Mouse (Mus musculus) gastrocnemius, adult 18-20 months (tissue): ENCODE data around the gene Gm525. TPM values are rescaled to one million over a fixed set of nuclear protein-coding genes. Genes with fewer than 3 reads are reported as not detected.
"Not testable (repeated sequence)": the region's sequence is repeated elsewhere in the genome, so short reads cannot be mapped to it uniquely, and the experiment has no call there.

Experiments
- DNase-seq: peaks from one replicate; pipeline ENCODE4 v3.0.0; 2021; ENCODE audit warnings: low spot score
- long read RNA-seq, 2 experiments: library from polyadenylated mRNA; stranded (forward); transcript quantifications; one replicate each; pipeline ENCODE4 v2.0.0; 2021
- total RNA-seq, 2 experiments: library from RNA; stranded (reverse); gene quantifications; 2 replicates each; pipeline ENCODE4 v1.2.3; 2021

Gm525 gene
- not detected for total RNA-seq
- long read RNA-seq, experiment 1, result 0 reads
- long read RNA-seq, experiment 2, partial matches to known transcripts, result 0 of 1 reads
- long read RNA-seq, experiment 2, other reads (novel, unspliced or antisense), result 0 of 1 reads

DNA sequence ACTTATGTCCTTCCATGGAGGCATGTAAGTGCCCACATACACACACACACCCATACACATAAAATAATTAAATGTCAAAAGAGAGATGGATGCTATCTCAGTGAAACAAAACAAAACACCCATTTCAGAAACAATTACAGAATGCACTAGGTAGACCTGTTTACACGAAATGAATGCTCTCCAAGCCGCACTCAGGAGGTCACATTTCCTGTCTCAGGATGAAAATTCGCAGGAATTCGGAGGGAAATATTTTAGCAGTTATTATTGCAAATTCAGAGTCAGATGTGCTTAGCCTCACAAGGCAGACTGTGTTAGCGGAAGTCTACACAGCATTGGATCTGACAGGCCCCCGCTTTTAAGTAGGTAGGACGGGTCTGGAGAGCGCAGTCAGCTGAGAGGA is at the start of gene Gm525:
Gm525 (plus strand) TSS at position 301 of the 400 bp plus-strand sequence.
- no peak for DNase-seq

DNA sequence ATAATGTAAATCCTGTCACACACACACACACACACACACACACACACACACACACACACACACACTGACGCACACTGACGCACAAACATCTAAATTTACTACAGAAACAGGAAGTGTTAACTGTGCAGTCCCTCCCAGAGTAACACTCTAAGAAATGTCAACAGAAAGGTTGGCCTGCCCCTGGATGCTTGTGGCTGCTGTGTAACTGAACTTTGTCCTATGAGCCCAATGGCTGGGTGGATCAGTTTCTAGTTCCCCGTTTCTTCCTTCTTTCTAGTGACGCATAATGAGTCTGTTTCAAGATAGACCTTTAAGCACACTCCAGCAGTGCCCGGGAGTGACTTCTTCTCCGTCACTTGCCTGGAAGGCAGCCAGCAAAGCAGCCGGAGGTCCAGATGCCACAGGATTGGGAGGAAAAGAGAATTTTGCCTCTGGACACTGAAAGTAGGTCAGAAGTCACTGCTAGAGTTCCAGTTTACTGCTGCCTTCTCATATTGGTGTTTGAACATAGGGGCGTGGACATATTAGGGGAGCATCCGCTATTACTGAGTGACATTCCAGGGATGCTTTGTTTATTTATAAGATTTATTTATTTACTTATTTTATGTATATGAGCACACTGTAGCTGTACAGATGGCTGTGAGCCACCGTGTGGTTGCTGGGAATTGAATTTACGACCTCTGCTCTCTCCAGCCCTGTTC is 49.3 kb upstream of the Gm525 start:
- DNase-seq, result peak; percentile 76

DNA sequence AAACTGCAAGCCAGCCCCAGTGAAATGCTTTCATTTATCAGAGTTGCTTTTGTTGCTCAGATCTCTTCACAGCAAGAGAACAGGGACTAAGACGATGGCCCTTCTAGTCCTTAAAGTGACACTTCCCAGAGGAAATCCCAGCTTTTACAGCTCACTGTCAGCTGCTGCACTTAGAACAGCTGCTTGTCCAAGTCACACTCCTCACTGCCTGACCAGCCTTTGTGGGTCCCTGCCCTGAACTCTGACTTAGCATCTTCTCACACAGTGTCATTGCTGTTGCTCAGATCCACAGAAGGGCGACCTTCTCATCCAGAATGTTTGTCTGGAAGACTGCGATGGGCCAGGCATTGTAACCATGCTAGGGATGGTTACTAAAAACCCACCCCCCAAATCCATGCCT is 48.0 kb upstream of the Gm525 start:
- no peak for DNase-seq

DNA sequence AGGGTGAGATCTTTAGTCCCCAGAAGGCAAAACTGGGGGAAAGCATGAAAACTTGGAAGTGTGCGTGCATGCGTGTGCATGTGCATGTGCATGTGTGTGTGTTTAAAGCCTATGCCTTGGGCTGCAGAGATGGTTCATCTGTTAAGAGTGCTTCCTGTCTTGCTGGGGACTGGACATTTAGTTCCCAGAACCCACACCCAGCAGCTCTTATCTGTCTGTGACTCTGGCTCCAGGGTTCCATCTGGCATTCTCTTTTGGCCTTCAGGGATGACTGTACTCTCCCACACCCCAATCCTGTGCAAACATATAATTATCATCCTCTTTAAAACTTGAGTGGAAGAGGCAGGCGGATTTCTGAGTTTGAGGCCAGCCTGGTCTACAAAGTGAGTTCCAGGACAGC is 47.5 kb upstream of the Gm525 start:
- DNase-seq, result no peak

DNA sequence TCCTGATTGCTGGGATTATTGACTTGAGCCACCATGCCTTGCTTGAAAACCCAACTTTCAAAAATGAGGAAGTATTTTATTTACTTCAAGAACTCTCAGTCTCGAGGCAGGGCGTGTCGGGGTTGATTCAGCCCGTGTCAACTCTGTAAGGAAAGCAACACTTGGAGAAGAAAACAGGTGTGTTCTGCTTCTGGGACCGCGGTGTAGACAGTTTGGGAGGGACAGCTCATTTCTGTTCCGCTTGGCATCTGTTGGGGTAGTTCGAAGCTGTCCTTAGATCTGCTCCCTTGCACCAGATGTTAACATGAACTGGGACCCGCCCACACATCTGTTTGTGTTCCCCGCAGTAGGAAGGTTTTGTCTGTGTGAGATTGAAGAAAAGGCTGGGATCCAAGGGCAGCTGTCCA is 45.7 kb upstream of the Gm525 start:
- peak; percentile 27 for DNase-seq

DNA sequence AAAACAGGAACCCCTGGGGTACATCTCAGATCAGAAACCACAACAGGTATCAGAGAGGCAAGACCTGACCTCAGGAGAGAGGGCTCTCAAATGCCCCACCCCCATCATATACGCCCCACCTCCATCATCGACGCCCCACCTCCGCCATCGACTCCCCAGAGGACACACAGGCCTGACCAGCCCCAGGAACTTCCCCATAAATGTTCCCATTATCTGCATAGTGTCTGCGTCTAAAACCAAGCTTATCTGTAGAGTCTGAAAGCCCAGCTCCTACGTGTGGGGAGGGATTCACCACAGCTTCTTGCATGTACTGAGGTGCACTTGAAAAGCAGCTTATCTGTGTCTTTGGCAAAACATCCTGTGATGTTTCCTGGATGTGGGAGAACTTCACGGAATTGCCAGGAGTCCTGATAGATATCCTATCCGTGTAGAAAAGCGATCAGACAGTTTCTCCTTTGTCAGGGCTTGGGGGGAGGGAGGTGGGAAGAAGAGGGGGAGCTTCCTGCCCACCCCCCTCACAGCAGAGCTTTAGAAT is 44.7 kb upstream of the Gm525 start:
- no peak for DNase-seq

DNA sequence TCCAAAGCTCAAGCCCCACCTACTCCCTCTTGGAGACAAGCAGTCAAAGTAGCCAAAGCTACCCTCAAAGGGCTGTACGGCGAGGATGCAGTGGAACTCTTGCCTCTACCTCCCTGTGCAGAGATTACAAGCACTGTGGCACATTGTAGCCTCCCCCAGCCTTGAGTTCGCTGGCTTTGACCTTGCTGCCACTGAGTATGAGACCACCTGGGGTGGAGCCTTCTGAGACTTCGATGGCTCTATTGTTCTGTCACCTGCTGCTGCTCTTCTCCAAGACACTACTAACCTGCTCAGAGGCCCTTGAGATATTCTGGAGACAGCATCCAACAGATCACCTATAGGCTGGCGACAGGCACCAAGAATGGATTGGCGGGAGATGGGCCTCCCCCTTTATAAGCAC is 43.1 kb upstream of the Gm525 start:
- no peak for DNase-seq

DNA sequence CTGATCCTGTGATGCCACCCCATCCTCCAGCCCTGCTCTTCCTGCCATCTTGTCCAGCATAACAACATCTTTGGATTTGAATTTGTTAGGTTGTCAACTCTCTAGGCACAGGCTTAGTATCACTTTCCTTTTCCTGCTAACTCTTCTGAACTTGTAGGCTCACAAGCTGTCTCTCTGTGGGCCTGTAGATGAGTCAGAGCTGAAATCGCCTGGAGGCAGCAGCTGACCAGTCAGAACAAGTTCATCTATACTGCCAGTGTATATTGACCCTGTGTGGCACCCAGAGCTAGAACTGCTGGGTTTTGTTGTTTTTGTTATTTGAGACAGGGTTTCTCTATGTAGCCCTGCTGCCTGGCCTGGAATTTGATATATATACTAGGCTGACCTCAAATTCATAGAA is 42.5 kb upstream of the Gm525 start:
- DNase-seq, result no peak

DNA sequence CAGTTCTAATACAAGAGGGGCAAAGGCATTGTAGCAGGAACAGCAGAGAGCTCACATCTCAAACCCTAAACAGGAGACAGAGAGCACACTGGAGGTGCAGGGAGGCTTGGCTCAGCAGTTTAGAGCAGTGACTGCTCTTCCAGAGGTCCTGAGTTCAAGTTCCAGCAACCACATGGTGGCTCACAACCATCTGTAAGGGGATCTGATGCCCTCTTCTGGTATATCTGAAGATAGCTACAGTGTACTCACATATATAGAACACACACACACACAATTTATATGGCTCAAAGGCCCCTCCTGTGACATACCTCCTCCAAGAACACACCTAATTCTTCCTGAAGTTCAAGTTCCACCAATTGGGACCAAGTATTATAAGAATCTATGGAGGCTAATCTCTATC is 39.0 kb upstream of the Gm525 start:
- DNase-seq, result no peak

DNA sequence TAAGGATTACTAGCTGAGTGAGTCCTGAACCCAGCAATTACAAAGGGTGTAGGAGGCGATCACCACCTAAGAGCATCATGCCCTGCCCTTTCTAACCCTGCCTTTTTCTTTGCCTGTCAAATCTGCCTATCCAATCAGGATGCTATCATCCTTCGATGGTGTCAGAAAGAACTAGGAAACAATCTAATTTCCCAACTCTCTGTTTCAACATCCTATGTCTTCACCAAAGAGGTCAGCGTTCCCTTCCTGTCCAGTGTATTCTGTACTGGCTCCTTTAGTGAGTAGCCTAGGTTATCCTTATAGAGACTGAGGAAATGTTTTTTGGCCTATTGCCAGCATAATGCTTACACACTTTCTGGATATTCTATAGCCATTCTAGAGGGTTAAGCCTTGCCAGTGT is 38.1 kb upstream of the Gm525 start:
- DNase-seq, result no peak

DNA sequence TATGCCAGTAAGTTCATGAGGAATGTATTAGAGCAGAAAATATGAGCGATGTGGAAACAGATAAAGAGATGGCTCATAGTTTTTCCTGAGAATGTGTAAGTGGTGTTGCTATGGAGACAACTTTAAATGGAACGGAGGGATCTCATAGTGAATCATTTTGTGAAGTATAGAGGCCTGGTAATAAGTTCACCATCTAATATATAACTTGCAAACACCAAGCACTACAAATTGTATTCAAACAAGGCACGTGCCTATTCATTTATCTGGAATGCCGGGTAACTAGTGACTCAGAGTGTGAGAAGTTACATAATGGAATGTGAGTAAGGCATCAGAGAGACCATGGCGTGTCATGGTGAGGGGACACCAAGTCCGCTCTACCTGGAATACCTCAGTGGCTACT is 35.1 kb upstream of the Gm525 start:
- DNase-seq, result no peak

DNA sequence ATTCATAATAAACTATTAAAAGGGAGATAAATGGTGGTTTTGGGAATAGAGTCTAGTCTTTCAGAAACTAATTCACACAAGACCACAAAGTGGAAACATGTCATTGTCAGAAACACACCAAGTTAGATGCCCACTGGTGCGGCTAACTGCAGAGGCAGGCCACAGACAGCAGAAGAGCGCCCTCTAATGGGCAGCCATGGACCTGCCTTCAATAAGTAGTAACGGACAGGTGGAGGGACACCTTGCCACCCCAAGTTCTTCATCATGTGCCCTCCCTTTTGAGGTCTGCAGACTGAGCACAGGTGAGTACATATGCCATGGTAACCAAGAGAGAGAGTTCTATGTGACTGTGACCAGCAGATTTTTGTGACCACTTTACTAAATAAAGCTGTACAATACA is 34.3 kb upstream of the Gm525 start:
- DNase-seq, result peak; percentile 53

DNA sequence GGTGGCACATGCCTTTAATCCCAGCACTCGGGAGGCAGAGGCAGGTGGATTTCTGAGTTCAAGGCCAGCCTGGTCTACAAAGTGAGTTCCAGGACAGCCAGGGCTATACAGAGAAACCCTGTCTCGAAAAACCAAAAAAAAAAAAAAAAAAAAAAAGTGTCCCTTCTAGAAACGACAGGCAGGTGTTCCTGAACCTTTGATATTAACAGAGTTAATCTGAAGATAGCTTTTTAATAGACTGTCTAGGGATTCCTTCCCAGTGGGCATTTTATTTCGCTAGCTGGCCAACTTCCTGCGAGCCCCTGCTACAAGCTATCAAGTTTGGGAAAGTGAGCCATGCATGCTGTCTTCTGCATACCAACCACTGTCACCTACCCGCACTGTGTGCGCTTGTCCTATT is 32.6 kb upstream of the Gm525 start:
- not testable (repeated sequence) for DNase-seq

DNA sequence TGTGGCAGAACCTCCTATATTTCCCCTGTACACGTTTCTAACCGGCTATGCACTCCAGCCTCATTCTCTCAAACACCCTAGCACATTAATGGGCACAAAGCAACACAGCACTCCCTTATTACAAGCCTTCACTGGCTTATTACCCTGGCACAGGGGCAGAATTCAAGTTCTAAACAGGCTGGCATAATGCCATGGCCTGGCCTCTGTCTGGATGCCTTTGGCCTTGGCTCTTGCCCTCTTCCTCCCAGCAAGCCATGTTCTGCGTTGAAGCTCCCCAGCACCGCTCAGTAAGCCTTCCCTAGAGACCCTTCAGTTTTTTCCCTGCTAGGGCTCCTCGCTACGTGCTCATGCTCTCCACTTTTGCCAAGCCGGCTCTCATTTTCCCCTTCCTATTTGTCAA is 30.6 kb upstream of the Gm525 start:
- no peak for DNase-seq

DNA sequence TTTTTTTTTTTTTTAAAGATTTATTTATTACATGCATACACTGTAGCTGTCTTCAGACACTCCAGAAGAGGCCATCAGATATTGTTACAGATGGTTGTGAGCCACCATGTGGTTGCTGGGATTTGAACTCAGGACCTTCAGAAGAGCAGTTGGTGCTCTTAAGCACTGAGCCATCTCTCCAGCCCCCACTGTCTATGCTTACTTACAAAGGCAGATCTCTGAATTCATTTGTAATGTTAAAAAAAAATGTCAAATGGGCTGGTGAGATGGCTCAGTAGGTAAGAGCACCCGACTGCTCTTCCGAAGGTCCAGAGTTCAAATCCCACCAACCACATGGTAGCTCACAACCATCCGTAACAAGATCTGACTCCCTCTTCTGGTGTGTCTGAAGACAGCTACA is 28.1 kb upstream of the Gm525 start:
- not testable (repeated sequence) for DNase-seq

DNA sequence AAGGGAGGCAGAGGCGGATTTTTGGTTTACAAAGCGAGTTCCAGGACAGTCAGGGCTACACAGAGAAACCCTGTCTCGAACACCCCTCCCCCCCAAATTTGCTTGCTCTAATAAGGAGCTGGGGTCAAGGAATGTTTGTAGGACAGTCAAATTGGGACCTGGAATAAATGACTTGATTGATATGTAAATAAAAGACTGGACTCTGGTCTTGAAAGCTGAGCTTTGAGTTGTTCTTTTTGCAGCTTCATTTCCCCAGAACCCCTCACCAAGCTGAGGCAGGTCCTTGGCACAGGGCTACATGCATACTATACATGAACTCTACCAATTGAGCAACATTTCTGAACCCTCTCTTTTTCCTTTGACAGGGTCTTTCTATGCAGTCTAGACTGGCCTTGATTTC is 27.6 kb upstream of the Gm525 start:
- no peak for DNase-seq

DNA sequence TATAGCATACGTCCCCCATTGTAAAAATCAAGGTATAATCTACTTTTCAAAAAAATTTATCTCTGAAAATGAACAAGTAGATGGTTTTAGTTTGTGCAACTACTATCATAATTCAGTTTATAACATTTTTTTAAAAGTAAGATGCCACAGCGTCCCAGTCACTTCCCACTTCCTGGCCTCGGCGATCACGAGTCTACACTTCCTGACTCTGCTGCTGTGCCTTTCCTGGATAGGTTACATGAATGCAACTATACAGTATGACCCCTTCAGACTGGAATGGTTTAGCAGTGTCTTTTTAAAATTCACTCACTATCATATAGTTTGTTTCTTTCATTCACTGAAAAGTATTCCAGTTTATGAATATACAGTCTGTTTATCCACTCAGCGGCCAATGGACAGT is 21.9 kb upstream of the Gm525 start:
- DNase-seq, result no peak

DNA sequence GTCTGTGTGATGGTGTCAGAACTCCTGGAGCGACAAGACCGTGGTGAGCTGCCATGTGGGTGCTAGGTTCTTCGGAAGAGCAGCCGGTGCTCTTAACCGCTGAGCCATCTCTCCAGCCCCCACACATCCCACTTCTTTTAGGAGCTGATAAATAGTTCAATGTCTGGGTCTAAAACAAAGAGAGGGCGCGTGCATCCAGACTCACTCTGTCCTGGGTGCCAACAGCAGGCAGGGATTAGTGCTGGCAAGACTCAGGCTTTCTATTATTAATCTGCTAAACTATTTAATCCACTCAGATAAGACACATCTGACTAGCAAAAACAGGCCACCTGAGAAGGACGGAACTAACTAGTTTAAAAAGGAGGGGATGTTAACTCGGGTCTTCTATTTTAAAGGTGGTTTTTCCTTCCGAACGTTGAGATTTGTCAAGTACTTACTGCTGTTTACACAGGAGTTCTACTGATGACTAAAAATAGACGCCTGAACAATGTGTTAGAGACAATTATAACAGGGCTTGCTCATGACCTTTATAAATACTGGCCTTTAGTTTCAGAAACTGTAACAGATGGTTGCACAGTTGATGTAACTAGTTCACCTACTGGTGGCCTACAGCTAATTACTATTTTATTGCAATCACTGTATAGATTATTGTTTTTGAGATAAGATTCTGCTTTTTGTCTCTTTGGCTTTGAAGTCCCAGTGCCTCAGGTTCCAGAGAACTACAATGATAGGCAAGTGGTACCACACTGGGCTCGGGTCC is 17.5 kb upstream of the Gm525 start:
- no peak for DNase-seq

DNA sequence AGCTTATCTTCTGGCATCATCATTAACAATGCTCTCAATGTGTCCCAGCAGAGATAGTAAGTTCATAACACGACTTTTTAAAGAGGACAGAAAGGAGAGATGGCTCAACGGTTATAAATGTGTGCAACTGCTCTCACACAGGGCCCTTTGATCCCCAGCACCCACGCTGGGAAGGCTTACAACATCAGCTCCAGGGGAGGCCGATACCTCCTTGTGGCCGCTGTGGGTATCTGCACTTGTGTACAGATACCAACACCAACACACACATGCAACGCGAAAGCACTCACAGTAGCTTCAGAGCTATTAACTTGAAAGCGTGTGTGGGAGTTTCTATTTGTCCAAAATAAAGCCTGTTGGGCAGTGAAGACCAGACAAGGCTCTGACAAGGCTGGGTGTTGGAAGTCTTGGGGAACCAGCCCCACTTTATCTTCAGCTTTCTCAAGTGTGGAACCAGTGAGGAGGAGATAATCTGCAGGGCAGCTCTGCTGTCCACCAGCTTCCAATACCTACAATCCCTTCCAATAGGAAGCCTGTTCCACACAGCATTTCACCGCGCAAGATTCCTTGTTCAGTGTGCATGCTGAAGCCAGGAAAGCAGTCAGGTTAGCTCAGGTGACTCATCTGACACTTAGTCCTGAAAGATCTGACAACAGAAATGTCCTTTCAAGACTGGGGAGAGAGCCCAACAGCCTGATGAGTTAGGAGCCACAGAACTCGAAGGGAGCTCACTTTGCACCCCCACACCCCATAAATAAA is 14.9 kb upstream of the Gm525 start:
- no peak for DNase-seq

DNA sequence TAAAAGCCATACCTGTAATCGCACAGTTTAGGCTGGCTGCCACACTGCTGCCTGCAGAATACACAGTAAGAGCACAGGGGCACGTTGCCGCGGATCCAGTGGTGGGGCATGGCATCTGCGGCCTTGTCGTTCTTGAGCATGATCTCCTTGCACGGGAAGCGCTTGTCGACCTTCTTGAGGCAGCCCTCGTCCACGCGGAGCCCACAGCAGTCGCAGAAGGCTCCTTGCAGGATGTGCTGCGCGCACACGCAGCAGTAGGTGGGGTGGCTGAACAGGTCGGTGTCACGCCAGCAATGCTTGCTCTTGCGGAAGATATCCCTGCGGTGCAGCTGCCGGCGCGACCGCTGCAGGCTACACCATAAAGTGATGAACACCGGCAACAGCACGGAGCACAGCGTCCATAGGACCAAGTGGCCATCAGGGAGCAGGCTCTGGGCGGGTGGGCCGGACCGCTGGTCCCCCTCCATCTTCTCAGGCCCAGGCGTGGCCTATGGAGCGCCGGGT is 13.7 kb upstream of the Gm525 start:
- DNase-seq, result no peak

DNA sequence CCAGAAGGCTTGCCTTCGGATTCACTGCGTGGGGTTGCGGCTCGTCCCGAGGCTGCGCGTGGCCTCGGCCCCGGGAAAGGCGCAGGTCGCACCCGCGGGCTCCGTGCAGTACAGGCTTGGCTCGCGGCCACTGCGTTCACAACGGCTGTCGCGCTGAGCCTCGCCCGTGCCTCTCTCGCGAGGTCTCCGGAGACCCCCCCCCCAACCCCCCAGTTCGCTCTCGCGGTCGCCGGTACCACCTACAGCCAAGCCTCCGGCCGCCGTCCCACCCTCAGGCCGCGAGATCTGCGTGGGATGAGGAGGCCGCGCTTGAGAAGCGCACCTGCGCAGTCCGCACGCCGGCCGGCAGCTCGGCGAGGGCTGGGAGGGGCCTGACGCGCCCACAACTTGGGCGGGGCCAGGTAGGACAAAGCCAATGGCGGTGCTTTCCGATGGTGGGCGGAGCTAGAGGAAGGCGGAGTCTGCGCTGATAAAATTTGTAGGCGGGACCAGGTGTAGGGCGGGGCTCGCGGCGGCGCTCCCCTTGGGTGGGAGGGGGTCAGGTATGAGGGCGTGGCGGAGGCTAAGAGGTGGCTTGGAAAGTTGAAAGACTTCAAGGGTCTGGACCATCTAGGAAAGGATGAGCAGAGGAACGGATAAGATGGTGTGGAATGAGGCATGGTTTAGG is 13.1 kb upstream of the Gm525 start:
- peak; percentile 90 for DNase-seq
